Mouse (Mus musculus): ENCODE measurements around the gene Cog1. TPM values are rescaled to one million over a fixed set of nuclear protein-coding genes. Genes with fewer than 3 reads are reported as not detected.
A peak's percentile ranks its signal among the peaks of the same experiment; 100 is the strongest.
"Not testable (repeated sequence)": the region's sequence is repeated elsewhere in the genome, so short reads cannot be mapped to it uniquely, and the experiment has no call there.

Cog1 gene
- total RNA-seq, 2 experiments from 2014 or later: 17.3 to 19.8 TPM

DNA sequence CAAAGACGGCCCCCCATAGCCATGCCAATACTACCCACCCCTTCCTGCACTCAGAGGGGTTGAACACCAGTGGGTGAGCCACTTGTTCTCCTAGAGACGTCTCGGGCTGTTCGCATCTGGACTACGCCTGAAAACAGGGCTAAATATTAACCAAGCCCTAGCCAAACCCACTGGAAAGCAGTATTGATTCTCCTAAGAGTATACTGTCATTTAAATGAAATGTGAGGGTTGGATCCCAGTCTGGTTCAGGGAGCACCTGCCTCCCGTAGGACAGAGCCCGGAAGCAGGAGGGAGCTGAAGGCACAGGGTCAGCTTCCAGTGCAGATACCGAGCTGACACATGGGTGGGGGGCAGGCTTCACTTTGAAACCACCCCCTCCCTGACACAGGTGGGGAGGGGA is 17.1 kb upstream of the Cog1 start:
- DNase-seq: no peak

GRCm38 (mm10) chr11:113632303-113632702 is 16.7 kb upstream of the Cog1 start:
- no peak for DNase-seq

DNA sequence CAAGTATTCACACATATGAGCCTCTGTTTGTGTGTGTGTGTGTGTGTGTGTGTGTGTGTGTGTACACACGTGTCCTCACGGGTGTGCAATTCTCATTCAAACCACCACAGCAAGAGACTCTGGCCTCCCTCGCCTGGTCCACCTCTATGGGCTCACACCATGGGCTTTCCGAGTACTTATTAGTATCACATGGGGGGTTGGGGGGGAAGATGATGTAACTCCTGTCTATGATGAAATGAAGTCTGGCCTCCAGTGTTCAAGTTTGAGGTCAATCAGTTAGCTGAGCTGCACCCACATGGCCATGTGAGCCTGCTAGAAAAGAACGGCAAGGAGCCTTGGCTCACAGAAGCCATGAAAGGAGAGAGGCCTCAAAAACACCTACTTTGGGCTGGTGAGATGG is 15.6 kb upstream of the Cog1 start:
- DNase-seq: no peak

DNA sequence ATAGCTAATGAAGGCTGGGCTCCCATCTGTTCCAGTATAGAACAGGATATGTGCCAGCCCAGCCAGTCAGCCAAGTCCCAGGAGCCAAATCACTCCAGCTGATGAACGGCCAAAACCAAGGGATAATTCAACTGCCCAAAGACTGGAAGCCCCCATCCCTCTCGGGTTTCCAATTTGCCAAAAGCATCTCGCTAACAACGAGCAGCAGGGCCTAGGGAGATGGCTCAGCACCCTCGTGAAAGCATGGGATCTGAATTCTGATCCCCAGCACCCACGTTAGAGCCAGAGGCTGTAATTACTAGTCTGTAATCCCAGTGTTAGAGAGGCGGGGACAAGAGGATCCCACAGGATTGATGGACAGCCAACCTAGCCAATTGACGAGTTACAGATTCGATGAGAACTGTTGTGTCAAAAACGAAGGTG is 14.3 kb upstream of the Cog1 start:
- DNase-seq: no peak

DNA sequence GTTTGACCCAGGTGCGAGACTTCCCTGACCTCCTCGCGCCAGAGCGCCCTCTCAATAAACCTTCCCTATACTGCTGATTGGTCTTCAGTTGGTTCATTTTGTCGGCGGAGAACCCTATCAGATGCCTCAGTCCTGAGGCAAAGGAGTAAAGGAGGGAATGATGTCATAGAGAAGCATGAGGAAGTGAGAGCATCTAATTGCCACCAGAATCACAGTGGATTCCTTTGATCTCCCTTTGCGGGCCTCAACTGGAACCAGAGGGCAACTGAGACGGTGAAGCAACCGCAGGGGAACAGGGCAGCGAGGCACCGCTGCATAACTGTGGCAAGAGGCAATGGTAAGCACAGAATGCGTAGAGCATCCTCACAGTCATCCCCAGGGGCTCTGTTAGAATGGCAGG is 10.3 kb upstream of the Cog1 start:
- DNase-seq: no peak

- DNase-seq: no peak
Measured at GRCm38 (mm10) chr11:113645181-113645580, 3.8 kb upstream of the Cog1 start.

GRCm38 (mm10) chr11:113648152-113648551 is 817 bp upstream of the Cog1 start:
- DNase-seq: peak; percentile 75 to 90

- DNase-seq: peak; percentile 69 to 80
Measured at GRCm38 (mm10) chr11:113649353-113650210, 613 bp downstream of the Cog1 start, which contains the start of gene Slc39a11. Gene Slc39a11 (minus strand): TSS chr11:113650079.

GRCm38 (mm10) chr11:113651206-113651906 is 2.4 kb downstream of the Cog1 start:
- DNase-seq: no peak

DNA sequence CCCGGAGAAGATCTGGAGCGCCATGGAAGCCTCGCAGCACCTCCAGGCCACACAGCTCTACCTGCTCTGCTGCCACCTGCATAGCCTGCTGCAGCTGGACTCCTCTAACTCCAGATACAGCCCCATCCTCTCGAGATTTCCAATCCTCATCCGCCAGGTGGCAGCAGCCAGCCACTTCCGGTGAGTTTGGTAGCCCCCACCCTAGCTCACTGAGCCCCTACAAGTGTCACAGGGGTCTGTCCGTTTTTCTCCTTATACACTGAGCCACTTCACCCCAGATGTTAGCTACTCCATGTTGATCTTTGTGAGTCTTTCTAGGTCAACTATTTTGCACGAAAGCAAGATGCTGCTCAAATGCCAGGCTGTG is 2.9 kb downstream of the Cog1 start:
- DNase-seq: no peak

DNA sequence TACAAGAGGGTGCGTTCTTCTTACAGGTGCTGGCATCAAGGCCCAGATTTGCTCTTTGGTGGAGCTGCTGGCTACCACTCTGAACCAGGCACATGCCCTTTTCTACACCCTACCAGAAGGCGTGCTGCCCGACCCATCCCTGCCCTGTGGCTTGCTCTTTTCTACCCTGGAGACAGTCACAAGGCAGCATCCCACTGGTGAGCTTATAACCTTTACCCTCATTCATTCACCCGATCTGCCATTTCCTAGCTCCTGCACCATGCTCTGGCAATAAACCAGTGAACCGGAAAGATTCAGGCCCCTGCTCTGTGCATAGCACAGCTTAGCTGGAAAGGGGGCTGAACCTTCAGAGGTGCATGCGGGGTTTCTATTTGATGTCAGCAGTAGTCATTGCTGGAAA is 3.5 kb downstream of the Cog1 start:
- no peak for DNase-seq

- DNase-seq: no peak
Measured at GRCm38 (mm10) chr11:113654105-113654504, 5.1 kb downstream of the Cog1 start.

DNA sequence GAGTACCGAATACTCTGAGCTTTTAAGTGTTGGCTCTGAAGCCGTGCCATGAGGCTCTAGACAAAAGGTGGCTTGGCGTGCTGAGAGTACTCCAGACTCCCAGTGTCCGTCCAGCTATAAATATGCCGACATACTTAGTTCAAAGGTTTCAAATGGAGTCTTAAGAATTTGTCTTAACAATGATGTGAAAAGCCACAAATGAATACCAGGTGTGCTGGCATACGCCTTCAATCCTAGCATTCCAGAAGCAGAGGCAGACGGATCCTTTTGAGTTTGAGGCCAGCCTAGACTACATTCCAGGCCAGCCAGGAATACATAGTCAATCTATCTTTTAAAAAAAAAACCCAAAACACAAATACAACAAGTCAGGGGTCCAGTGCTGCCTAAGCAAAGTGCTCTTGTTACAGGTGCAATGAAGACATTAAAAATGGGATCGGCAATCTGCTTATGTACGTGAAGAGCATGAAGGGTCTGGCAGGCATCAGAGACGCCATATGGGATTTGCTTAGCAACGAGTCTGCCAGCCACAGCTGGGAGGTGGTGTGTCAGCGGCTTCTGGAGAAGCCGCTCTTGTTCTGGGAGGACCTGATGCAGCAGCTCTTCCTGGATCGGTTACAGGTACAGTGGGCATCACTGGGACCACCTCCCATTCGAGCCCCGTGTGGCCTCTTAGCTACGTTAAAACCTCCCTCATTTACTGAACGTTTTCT is 5.7 kb downstream of the Cog1 start:
- DNase-seq: no peak

GRCm38 (mm10) chr11:113656511-113656932 is 7.6 kb downstream of the Cog1 start:
- DNase-seq: no peak

DNA sequence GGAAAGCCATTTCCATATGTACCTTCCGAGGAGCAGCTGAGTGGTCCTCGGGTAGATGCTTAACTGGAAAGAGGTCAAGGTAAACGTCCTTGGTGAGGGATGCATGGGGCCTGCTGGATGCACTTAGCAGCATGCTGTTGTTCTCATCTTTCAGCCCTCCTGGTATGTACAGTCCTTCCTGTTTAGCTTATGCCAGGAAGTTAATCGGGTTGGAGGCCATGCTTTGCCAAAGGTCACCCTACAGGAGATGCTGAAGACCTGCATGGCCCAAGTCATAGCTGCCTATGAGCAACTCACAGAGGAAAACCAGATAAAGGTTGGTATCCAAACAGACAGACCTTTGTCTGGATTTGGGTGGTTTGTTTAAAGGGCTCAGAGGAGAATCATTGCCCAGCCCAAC is 8.3 kb downstream of the Cog1 start:
- no peak for DNase-seq

DNA sequence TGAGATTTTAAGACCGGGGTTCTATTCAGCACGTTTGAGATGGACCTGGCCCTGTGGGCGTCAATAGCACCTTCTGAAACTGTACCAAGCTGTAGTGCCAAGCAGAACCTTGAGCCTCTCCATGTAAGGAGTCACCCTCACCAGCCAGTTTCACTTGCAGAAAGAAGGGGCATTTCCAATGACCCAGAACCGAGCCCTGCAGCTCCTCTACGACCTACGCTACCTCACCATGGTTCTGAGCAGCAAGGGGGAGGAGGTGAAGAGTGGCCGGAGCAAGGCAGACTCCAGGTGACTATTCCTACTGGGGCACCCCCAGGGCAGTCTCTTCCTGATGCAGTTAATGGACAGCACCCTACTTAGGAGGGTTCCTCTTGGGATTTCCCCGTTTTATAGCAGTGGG is 9.3 kb downstream of the Cog1 start:
- no peak for DNase-seq

DNA sequence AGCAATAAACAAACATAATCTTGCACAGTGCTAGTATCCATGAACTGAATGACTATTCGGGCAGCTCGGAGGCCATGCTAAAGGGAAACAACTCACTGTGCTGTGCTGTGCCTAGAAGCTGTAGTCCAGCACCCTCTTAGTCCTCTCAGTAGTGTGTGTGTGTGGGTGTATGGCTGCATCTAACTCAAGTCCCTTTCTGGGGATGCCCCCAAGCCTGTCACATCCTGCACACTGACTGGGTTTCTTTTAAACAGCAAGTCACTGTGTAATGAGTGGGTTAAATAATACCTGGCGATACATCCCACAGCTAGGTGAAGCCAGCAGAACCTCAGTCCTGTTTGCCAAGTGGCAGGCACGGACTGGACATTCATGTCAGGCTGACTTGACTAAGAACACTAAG is 9.8 kb downstream of the Cog1 start:
- no peak for DNase-seq

GRCm38 (mm10) chr11:113660213-113660612 is 11.2 kb downstream of the Cog1 start:
- DNase-seq: not testable (repeated sequence)

GRCm38 (mm10) chr11:113660940-113661339 is 12.0 kb downstream of the Cog1 start:
- DNase-seq: no peak

- DNase-seq: no peak
Measured at GRCm38 (mm10) chr11:113661835-113662351, 12.9 kb downstream of the Cog1 start.

GRCm38 (mm10) chr11:113664279-113664678 is 15.3 kb downstream of the Cog1 start:
- no peak for DNase-seq

DNA sequence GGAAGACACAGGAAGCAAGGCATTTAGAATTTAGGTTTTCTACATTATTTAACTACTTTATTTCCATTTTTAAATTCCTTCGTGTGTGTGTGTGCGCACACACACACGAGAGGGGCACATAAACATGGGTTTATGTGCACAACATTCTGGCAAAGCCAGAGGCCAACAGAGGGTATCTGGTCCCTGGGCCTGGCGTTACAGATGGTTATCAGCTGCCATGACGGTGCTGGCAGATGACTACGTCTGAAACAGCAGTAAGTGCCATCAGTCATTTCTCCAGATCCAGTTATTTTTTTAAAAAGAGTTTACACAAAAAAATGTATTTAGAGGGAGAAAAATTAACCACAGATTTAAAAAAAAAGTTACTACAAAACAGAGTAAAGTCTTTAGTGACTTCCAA is 17.2 kb downstream of the Cog1 start:
- no peak for DNase-seq

DNA sequence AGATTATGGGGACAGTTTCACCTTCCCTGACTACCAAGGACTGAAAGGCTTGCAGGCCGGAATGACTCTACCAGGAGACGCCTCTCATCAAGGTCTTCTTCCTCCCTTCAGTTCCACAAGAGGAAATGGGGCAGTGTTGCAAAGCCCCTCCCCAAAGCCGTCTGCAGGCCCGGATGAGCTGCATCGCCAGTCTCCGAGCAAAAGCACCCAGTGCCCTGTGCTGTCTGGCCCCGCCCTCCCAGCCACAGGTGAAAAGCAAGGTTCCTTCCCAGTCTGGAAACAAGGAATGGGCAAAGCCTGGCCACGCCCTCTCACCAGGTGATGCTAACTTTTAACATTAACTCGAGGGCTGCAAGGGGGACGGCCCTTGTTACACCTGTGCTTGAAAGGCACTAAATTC is 17.7 kb downstream of the Cog1 start:
- no peak for DNase-seq

All from heart, adult 18-20 months (tissue).